Mouse (Mus musculus) gastrocnemius, postnatal 14 days (tissue): ENCODE measurements at regions not wholly inside any gene's neighbourhood (a gene's known extent, or its start where the extent isn't known, plus 50 kb on each side); places are given as distances from the start of the nearest gene placed in this dataset.

ENCODE experiments used
- DNase-seq: peaks from one replicate; pipeline ENCODE4 v3.0.0; 2021; ENCODE audit warnings: mixed read lengths
- intact Hi-C: fragments of 180-260 bp; cut with DNase I; formaldehyde crosslinking; loops from one replicate; pipeline ENCODE4 v1.15.1; 2025; ENCODE audit warnings: low total_unique reads

- DNase-seq: no peak
- intact Hi-C loops: no loop called here
These were observed 221.5 kb downstream of the Epha7 start for GRCm38 (mm10) chr4:29034406-29034805.

DNA sequence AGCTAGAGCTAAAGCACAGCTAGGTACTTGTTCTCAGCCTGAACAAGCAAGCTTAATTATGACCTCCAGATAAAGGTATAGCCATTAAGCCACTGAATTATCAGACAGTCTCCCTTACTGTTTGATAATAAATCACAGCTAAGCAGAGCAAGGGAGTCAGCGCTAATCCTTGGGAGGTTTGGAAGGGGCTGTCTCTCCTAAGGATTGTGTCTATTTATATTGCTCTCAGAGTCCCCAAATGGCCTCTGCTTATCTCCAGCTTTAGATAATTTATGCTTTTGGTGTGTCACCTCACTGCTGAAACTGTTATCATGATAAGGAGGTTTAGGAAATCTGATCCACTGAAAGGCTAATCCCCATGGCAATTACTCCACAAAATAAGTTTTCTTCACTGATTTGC lies 227.1 kb downstream of the Epha7 start:
- no peak for DNase-seq
- intact Hi-C loops: no loop called here

DNA sequence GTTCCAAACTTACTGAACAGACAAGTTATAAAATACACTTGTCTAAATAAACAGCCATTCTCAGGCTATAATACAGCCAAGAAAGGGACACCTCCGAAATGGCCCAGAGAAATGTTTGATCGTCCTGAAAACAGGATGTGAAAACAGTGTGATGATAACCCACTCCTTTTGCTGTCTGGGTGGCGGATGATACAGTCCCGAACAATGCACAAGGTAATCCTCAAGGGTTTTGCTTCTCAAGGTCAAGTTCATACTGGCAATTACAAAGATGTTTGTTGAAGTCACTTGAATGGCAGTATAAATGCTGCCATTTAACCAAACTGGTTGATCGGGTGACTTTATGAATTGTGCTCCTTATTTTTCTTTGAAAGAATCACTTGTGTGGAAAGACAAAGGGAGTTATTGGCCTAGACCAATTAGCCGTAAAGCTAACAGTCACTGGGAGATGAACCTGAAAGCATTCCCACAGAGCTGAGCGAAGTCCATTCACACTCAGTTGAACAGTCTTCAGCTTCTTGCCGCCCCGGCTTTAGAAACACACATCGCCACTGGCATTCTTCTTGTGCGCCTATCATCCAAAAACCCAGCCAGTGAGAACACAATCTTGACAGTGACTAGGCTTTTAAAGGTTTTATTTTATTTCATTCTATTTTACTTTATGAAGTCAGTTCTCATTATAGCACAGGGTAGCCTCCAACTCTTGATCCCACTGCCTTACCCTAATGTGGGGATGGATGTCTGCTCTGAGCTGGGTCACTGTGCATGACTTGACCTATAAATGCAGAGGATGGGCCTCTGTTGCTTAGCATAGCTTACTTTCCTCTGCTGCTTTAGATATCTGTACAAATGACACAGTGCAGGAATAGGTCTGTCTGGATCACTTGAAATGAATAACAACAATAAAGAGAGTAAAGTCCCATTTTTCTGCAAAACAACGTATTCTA lies 256.0 kb downstream of the Epha7 start:
- intact Hi-C loops: no loop called here

DNA sequence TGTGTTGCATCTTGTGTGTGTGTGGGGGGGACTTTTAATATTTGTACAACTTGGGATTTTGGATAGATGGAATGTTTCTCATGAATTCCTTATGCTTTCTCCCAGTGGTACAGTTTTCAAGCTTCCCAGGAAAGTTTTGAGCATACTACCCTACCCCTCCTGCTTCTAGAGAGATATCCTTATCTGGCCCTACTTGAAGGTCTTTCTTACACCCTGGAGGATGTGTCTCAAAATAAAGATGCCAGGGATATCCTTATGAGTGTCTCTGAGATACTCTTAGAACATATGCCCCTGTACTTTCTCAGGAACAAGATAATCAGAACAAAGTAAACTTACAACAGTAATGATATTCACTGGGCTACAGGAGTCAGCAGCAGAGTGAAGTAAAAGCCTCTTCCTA lies 261.3 kb downstream of the Epha7 start:
- no peak for DNase-seq
- intact Hi-C loops: no loop called here

More for the DNA sequence above, 256.0 kb downstream of the Epha7 start:
- DNase-seq: no peak

- intact Hi-C loops: no loop called here
- DNase-seq: no peak
These were observed 261.9 kb downstream of the Epha7 start for GRCm38 (mm10) chr4:29074851-29075250.

GRCm38 (mm10) chr4:29076683-29077082 lies 263.8 kb downstream of the Epha7 start:
- DNase-seq: no peak
- intact Hi-C loops: no loop called here

- DNase-seq: no peak
- intact Hi-C loops: no loop called here
These were observed 265.5 kb downstream of the Epha7 start for GRCm38 (mm10) chr4:29078391-29078790.

DNA sequence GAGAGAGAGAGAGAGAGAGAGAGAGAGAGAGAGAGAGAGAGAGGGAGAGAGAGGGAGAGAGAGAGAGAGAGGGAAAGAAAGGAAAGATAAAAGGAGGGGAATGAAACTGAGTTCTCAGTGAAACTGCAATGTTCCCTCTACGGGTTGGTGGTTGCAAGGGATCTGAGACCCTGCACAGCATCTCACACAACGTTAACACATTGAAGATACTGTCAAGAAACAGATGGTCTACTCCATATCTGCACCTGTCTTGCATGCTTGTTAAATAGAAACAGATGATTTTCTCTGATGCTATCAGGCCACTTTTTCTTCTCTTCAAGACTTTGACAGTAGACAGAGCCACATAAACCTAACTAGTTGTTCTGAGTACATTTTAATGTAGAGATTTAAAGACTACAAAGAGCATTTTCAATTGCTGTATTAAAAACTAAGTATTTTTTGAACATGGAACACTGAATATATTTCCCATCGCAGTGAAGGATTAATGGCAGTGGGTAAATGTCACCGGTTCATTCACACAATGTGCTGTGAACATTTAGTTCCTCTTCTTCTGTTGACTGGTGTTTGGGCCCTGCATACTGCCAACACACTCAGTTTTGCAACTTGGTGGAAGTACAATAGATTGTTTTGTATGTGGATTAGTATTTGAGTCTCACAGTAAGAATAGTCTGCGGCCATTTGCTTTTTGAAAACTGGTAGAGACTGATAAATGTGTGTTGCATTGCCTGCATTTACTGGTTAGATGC lies 270.8 kb downstream of the Epha7 start:
- no peak for DNase-seq
- intact Hi-C loops: no loop called here

GRCm38 (mm10) chr4:29090949-29091348 lies 278.0 kb downstream of the Epha7 start:
- DNase-seq: no peak
- intact Hi-C loops: no loop called here

DNA sequence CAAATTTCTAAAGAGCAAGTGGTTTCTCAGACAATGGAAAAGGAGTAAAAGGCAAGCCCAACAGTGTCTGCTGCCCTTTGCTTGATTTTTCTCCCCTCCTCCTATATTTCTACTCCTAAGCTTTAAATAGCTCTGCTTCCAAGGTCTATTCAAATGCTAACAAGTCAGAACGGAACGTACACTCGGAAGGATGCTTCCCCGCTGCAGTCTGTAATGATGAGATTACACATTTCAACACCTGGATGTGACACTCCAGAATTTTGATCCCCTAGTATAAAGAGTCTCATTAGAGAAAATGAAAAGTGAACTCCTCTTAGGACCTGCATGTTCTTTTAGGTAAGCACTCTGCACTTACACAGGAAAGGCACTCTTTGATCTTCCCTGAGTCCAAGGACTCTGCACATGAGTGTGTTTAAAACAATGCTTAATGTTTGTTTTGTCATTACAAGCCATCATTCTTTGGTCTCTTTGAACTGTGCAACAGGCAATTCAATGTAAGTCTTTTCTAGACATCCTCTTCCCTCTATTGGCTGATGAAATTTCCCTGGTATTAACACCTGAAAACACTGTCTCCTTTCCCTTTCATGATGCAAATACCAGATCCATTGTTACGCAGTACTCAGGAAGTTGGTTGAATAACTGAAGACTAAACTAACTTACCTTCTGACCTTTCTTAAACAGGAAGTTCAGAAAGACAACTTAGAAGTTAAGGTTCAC lies 278.7 kb downstream of the Epha7 start:
- DNase-seq: no peak
- intact Hi-C loops: no loop called here

GRCm38 (mm10) chr4:29102373-29102772 lies 289.4 kb downstream of the Epha7 start:
- no peak for DNase-seq
- intact Hi-C loops: no loop called here

DNA sequence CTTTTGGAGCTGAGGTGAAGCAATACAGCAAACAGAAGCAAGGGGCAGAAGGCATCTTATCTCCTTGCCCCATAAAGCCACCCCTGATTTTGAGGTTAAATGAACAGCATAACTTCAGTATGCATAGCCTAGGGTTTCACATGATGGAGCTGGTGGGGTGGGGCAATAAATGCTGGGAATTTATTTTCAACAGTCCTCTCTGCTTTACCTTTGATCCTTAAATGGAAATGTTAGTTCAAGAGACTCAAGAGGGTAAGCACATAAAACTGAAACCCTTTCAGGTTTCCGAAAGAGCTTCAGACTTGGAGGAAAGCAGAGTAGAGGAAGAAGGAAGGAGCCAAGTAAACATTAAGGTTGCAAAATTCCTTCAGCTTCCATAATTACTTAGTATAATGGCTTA lies 290.5 kb downstream of the Epha7 start:
- DNase-seq: no peak
- intact Hi-C loops: no loop called here

DNA sequence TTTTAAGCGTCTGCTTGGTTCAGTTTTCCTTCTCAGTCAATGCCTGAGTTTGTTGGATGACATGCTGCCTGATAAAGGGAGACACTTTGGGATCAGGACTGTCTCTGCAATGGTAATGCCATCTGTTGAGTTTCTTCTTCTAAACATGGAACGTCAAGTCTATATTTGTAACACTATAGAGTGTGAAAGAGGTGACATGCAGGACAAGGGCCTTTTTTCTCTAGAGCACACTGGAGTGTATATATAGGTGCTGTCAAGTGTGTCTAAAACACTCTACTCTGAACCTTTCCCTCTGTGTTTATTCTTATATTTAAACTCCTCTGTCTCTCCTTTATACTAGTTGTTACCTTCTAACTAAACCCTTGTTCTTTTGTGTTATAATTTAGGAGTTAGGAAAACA lies 299.6 kb downstream of the Epha7 start:
- intact Hi-C loops: no loop called here
- DNase-seq: no peak

- intact Hi-C loops: no loop called here
- DNase-seq: no peak
These were observed 304.1 kb downstream of the Epha7 start for GRCm38 (mm10) chr4:29117025-29117424.

DNA sequence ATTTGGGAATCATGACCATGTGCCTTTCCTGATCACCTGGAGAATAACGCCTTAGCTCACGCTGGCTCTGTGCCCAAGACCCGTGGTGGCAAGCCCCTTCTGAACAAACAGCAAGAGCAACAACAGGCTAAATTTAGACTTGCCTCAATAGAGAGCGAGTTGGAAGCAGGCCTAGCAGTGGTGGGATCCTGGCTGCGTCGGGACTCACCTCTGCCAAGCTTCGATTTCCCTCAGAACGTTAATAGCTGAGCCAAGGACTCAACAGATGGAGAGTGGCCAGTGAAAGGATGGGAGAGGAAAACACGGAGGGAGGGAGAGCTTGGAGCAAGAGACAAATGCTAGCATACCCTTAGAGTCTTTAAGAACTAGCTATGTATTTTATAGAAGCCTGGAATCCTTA lies 305.0 kb downstream of the Epha7 start:
- DNase-seq: peak; percentile 47
- intact Hi-C loops: no loop called here

GRCm38 (mm10) chr4:29118679-29119479 lies 305.9 kb downstream of the Epha7 start:
- intact Hi-C loops: no loop called here
- no peak for DNase-seq

GRCm38 (mm10) chr4:29119480-29120153 lies 306.7 kb downstream of the Epha7 start:
- intact Hi-C loops: no loop called here
- DNase-seq: no peak

DNA sequence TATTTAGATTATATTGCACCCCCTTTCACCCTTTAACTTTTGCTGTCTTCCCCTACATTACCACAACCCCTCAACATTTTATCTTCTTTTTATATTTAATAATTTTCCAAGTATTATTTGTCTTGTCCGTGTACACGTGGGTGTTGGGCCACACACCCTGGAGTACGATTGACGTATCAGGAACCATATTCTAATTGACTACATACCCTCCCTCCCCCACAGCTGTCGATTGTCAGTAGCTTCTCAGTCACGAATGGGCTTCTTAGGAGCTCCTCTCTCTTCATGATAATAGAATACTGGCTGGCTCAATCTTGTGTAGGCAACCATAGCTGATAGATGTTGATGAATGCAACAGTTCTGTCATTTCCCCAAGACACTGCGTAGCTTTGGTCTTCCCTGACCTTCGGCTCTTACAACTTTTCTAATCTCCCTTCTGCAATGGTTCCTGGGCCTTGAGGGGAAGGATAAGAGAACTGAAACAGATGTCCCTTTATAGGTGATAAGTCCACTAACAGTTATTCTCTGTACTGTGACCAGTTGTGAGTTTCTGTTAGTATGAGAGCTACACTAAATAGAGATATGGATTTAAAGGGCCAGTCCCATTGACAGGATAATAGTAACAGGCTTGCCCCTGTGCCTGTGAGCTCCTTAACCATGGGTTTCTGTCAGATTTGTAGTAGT lies 310.9 kb downstream of the Epha7 start:
- intact Hi-C loops: no loop called here
- DNase-seq: no peak
